Mouse (Mus musculus): Measurements from ENCODE around the gene Hoxb6. TPM values are rescaled to one million over a fixed set of nuclear protein-coding genes. Genes with fewer than 3 reads are reported as not detected.

Hoxb6 gene
- polyA plus RNA-seq, 1 experiment, result not detected

- TF ChIP-seq POLR2A (IDR thresholded peaks at IDR 0.05; ENCODE audit: borderline replicate concordance, low read depth, low read length) (no peak), CTCF (IDR thresholded peaks at IDR 0.05; ENCODE audit: low read depth, low read length) (no peak)
- H3K4me1 ChIP-seq (ENCODE audit: control insufficient read depth, insufficient read depth, low read length), result no peaks in the 10 kb centered on the region
- no peak overlapping the region for H3K27ac ChIP-seq (ENCODE audit: insufficient read depth, low read depth, low read length)
- H3K4me3 ChIP-seq (ENCODE audit: insufficient read depth, low read length), result no peak overlapping the region
Measured at GRCm38 (mm10) chr11:96292565-96293301, 457 bp downstream of the Hoxb6 start.

GRCm38 (mm10) chr11:96293302-96293921 lies 1.1 kb downstream of the Hoxb6 start:
- Histone ChIP-seq H3K4me3 (ENCODE audit: insufficient read depth, low read length) (no peak overlapping the region), H3K27ac (ENCODE audit: insufficient read depth, low read depth, low read length) (no peak overlapping the region), H3K4me1 (ENCODE audit: control insufficient read depth, insufficient read depth, low read length) (no peaks in the 10 kb centered on the region)
- TF ChIP-seq POLR2A (IDR thresholded peaks at IDR 0.05; ENCODE audit: borderline replicate concordance, low read depth, low read length) (no peak), CTCF (IDR thresholded peaks at IDR 0.05; ENCODE audit: low read depth, low read length) (no peak)

DNA sequence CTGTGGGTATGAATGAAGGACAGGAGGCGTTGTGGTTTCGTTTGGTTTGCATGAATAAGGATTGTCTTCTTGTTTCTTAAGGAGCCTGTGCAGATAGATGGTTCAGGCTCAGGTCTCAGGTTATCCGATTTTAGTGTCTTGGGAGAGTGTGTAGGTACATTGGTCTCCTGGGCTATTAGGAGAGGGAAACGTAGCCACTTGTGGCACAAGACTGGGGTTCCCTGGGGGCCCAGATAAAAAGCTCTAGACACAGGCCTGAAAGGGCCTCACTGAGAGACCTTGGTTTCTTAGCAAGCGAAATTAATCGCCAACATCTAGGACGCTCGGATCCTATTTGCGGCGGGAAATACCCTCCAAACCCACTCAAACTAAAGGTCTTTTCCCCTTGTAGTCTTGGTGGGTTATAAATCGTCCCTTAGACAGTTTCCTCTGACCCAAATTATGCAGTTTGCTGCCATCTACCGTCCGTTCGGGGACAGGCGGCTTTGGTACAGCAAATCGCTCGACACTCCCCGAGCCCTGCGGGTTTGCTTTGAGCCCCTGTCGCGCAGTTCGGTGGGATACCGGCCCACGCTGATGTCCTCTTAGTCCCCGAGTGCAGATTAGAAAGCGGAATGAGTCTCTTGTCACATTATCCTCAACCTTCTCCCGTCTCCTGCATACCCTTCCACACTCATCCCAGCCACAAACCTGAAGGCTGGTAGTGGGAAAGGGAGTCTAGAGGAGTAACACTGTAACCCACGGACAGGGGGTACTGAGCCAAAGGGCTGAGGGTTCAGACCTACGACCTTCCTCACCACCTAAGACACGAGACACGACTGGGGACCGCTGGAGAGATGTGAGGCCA lies 2.2 kb downstream of the Hoxb6 start:
- Histone ChIP-seq H3K4me3 (ENCODE audit: insufficient read depth, low read length) (no peak overlapping the region), H3K27ac (ENCODE audit: insufficient read depth, low read depth, low read length) (no peak overlapping the region), H3K4me1 (ENCODE audit: control insufficient read depth, insufficient read depth, low read length) (no peaks in the 10 kb centered on the region)
- TF ChIP-seq CTCF (IDR thresholded peaks at IDR 0.05; ENCODE audit: low read depth, low read length) (peak; percentile 58), POLR2A (IDR thresholded peaks at IDR 0.05; ENCODE audit: borderline replicate concordance, low read depth, low read length) (no peak)

- TF ChIP-seq CTCF (IDR thresholded peaks at IDR 0.05; ENCODE audit: low read depth, low read length) (no peak), POLR2A (IDR thresholded peaks at IDR 0.05; ENCODE audit: borderline replicate concordance, low read depth, low read length) (no peak)
- Histone ChIP-seq H3K27ac (ENCODE audit: insufficient read depth, low read depth, low read length) (no peak overlapping the region), H3K4me3 (ENCODE audit: insufficient read depth, low read length) (no peak overlapping the region), H3K4me1 (ENCODE audit: control insufficient read depth, insufficient read depth, low read length) (no peaks in the 10 kb centered on the region)
Measured at GRCm38 (mm10) chr11:96295092-96295835, 3.0 kb downstream of the Hoxb6 start.

GRCm38 (mm10) chr11:96296997-96297396 lies 4.7 kb downstream of the Hoxb6 start:
- Histone ChIP-seq H3K27ac (ENCODE audit: insufficient read depth, low read depth, low read length) (no peak overlapping the region), H3K4me3 (ENCODE audit: insufficient read depth, low read length) (no peak overlapping the region)
- TF ChIP-seq POLR2A (IDR thresholded peaks at IDR 0.05; ENCODE audit: borderline replicate concordance, low read depth, low read length) (no peak), CTCF (IDR thresholded peaks at IDR 0.05; ENCODE audit: low read depth, low read length) (no peak)

DNA sequence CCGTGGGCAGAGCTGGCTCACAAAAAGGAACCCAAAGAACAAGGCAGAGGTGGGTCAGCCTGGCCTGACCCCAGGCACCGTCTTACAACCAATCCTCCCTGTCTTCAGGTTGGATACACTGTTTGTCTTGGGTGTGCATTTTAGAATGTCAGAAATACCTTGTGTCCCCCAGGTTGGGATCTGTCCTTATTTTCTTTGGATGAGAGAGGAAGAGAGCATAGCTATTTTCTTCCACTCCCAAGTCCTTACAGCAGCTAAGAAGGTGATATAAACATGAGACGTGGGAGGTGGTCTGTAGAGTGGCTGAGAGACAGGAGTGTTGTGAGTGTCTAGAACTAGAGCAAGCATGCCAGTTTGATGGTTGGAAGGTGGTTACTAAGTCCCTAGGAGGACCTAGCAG lies 5.2 kb downstream of the Hoxb6 start:
- TF ChIP-seq POLR2A (IDR thresholded peaks at IDR 0.05; ENCODE audit: borderline replicate concordance, low read depth, low read length) (no peak), CTCF (IDR thresholded peaks at IDR 0.05; ENCODE audit: low read depth, low read length) (no peak)
- Histone ChIP-seq H3K4me3 (ENCODE audit: insufficient read depth, low read length) (no peak overlapping the region), H3K4me1 (ENCODE audit: control insufficient read depth, insufficient read depth, low read length) (no peaks in the 10 kb centered on the region), H3K27ac (ENCODE audit: insufficient read depth, low read depth, low read length) (no peak overlapping the region)

More at GRCm38 (mm10) chr11:96296997-96297396, 4.7 kb downstream of the Hoxb6 start:
- H3K4me1 ChIP-seq (ENCODE audit: control insufficient read depth, insufficient read depth, low read length), result no peaks in the 10 kb centered on the region

DNA sequence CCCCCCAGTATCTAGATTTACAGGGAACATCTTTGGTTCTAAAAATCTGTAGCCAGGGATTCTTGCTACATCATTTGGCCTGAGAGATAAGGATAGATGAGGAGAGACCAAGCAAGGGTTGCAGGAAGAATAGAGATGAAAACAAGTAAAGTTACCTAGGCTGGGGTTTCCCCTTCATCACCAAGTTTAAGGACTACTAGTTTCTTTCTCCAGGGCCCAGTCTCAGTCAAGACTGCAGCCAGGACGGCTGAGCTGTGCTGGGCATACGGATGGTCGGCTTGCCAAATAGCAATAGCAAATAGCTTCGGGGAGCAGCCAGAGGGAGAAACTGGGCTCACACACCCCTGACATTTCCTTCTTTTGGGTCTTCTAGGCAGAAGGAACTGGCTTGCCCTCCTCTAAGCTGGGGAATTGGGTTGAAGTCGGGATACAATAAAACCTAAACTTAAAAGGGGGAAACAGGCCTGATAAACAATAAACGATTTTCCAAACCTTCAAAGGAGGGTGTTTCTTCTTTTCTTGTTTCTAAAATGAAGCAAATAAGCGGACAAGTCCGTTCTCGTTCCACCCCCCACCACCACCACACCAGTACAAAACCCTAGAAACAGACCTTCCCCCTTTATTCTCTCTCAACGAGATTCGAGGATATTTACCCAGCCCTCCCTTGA lies 5.8 kb downstream of the Hoxb6 start:
- Histone ChIP-seq H3K27ac (ENCODE audit: insufficient read depth, low read depth, low read length) (no peak overlapping the region), H3K4me1 (ENCODE audit: control insufficient read depth, insufficient read depth, low read length) (no peaks in the 10 kb centered on the region), H3K4me3 (ENCODE audit: insufficient read depth, low read length) (no peak overlapping the region)
- TF ChIP-seq CTCF (IDR thresholded peaks at IDR 0.05; ENCODE audit: low read depth, low read length), result no peak
- no peak for TF ChIP-seq POLR2A (IDR thresholded peaks at IDR 0.05; ENCODE audit: borderline replicate concordance, low read depth, low read length)

GRCm38 (mm10) chr11:96298895-96299667 lies 6.8 kb downstream of the Hoxb6 start:
- H3K4me1 ChIP-seq (ENCODE audit: control insufficient read depth, insufficient read depth, low read length), result no peaks in the 10 kb centered on the region
- H3K27ac ChIP-seq (ENCODE audit: insufficient read depth, low read depth, low read length), result no peak overlapping the region
- TF ChIP-seq POLR2A (IDR thresholded peaks at IDR 0.05; ENCODE audit: borderline replicate concordance, low read depth, low read length) (no peak), CTCF (IDR thresholded peaks at IDR 0.05; ENCODE audit: low read depth, low read length) (no peak)
- no peak overlapping the region for H3K4me3 ChIP-seq (ENCODE audit: insufficient read depth, low read length)
